In the genomic region with DNA sequence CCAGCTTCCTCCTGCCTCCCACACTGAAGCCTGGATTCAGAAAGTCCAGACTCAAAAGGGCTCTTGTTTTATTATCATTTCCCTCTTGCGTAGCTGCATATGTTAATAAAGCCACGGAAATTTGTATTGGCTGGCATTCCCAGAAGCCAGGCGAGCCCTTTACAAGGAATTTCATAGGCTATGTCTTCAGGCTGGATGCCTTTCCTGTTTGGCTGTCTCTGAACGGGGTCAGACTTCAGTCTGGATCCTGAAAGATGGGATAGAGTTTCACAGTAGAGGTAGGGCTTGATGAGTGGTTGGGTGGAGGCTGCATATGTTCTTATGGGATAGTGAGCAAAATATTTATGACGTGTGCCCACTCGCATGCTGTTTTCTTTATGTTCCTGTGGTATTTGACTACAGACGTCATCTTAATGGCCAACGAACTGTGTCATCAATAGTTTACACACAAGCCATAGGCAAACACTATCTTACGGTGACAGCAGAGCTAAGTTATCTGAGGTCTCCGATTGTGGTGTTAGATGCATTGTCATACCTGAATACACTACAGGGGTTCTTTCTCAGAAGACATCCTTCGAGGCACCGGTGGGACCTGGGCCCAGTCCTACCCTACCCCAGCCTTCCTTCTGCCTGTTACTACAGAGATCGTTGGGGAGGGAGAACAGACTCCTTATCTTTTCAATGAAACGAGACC, we compare ENCODE assay signal across 16 mouse cellular contexts.
DNase-seq lines count a peak whose midpoint lies in the region; ATAC-seq and TF ChIP-seq lines count a peak whose summit lies in the region.
"Had no signal": no experiment of that assay in that cellular context is flagged by ENCODE, and none has a peak within 500 bp of the region (broad histone marks: within the 10 kb centered on the region; RNA-seq: fewer than 3 reads in every experiment).

No protein-coding gene starts in this region.

- H3K4me1 ChIP-seq in heart, postnatal 0 days (ENCODE audit: control insufficient read depth, insufficient read depth), result peaks cover 21% of the 10 kb centered on the region; the same call in 1 of the 2 replicates
- peaks cover 2% of the 10 kb centered on the region; the same call in 1 of the 2 replicates for H3K4me1 ChIP-seq in midbrain, embryonic 15.5 days
- no peaks in the 10 kb centered on the region for H3K4me1 ChIP-seq in midbrain, embryonic 11.5 days (ENCODE audit: control insufficient read depth, insufficient read depth, low read length)
- H3K4me1 ChIP-seq in limb, embryonic 14.5 days (ENCODE audit: control insufficient read depth, insufficient read depth, low read length), result peaks cover 44% of the 10 kb centered on the region
- peaks cover 11% of the 10 kb centered on the region; the same call in 1 of the 2 replicates for H3K4me1 ChIP-seq in forebrain, embryonic 15.5 days

- H3K9ac ChIP-seq in heart, postnatal 0 days (replicated peaks; ENCODE audit: low read depth, low read length), result no peak overlapping the region
- H3K9ac ChIP-seq in midbrain, embryonic 15.5 days, result no peak overlapping the region
- H3K9ac ChIP-seq in midbrain, embryonic 11.5 days (ENCODE audit: low read length), result no peak overlapping the region
- no peak overlapping the region for H3K9ac ChIP-seq in limb, embryonic 14.5 days (ENCODE audit: low read depth, low read length, severe bottlenecking)
- H3K9ac ChIP-seq in forebrain, embryonic 15.5 days (replicated peaks), result no peak overlapping the region
- H3K9ac ChIP-seq: embryonic facial prominence, embryonic 12.5 days; forebrain, embryonic 13.5 days; midbrain, embryonic 12.5 days; neural tube, embryonic 12.5 days had no signal

- no peak for TF ChIP-seq CTCF in heart, postnatal 0 days (IDR thresholded peaks at IDR 0.05; ENCODE audit: low read depth)

- no peaks in the 10 kb centered on the region for H3K9me3 ChIP-seq in heart, postnatal 0 days (replicated peaks; ENCODE audit: control insufficient read depth, low read length)
- H3K9me3 ChIP-seq in midbrain, embryonic 15.5 days, result no peaks in the 10 kb centered on the region
- no peaks in the 10 kb centered on the region for H3K9me3 ChIP-seq in midbrain, embryonic 11.5 days (ENCODE audit: control insufficient read depth, low read length)
- no peaks in the 10 kb centered on the region for H3K9me3 ChIP-seq in limb, embryonic 14.5 days (ENCODE audit: control insufficient read depth, low read length)
- H3K9me3 ChIP-seq in forebrain, embryonic 15.5 days, result no peaks in the 10 kb centered on the region
- H3K9me3 ChIP-seq: embryonic facial prominence, embryonic 12.5 days; forebrain, embryonic 13.5 days; G1E; midbrain, embryonic 12.5 days; neural tube, embryonic 12.5 days had no signal

- H3K4me3 ChIP-seq in heart, postnatal 0 days (ENCODE audit: low read depth, low read length), result no peak overlapping the region
- no peak overlapping the region for H3K4me3 ChIP-seq in midbrain, embryonic 15.5 days
- no peak overlapping the region for H3K4me3 ChIP-seq in midbrain, embryonic 11.5 days (ENCODE audit: low read depth, low read length)
- no peak overlapping the region for H3K4me3 ChIP-seq in limb, embryonic 14.5 days (replicated peaks; ENCODE audit: low read length)
- no peak overlapping the region for H3K4me3 ChIP-seq in forebrain, embryonic 15.5 days
- H3K4me3 ChIP-seq: embryonic facial prominence, embryonic 12.5 days; forebrain, embryonic 13.5 days; midbrain, embryonic 12.5 days; neural tube, embryonic 12.5 days had no signal

- peak overlapping the region; percentile 49 for H3K27ac ChIP-seq in heart, postnatal 0 days (ENCODE audit: low read depth)
- no peak overlapping the region for H3K27ac ChIP-seq in midbrain, embryonic 15.5 days
- no peak overlapping the region for H3K27ac ChIP-seq in midbrain, embryonic 11.5 days (ENCODE audit: low read depth, low read length)
- peak overlapping the region; percentile 34 for H3K27ac ChIP-seq in limb, embryonic 14.5 days (replicated peaks; ENCODE audit: low read depth, low read length)
- no peak overlapping the region for H3K27ac ChIP-seq in forebrain, embryonic 15.5 days (replicated peaks)
- H3K27ac ChIP-seq: forebrain, embryonic 13.5 days; neural tube, embryonic 12.5 days had no signal

- no peak overlapping the region for H3K4me2 ChIP-seq in heart, postnatal 0 days (ENCODE audit: low read depth, low read length)
- no peak overlapping the region for H3K4me2 ChIP-seq in midbrain, embryonic 15.5 days
- H3K4me2 ChIP-seq in midbrain, embryonic 11.5 days, result no peak overlapping the region
- H3K4me2 ChIP-seq in limb, embryonic 14.5 days (replicated peaks; ENCODE audit: low read depth, low read length, severe bottlenecking), result no peak overlapping the region
- H3K4me2 ChIP-seq in forebrain, embryonic 15.5 days (replicated peaks), result no peak overlapping the region
- H3K4me2 ChIP-seq: embryonic facial prominence, embryonic 12.5 days; forebrain, embryonic 13.5 days; midbrain, embryonic 12.5 days; neural tube, embryonic 12.5 days had no signal

- DNase-seq in heart, postnatal 0 days (ENCODE audit: low spot score), result peak; percentile 7
- no peak for DNase-seq in heart, postnatal 36 days
- no peak for DNase-seq in midbrain, embryonic 11.5 days (ENCODE audit: low spot score, missing footprints)
- DNase-seq in limb, embryonic 14.5 days (ENCODE audit: low spot score), result peak; percentile 51
- DNase-seq in frontal cortex, postnatal 14 days (ENCODE audit: low spot score in 2 of 2), result no peak
- DNase-seq: cerebellum, adult 11-12 months; cerebellum, postnatal 36 days; liver; thymus, adult 2 months had no signal

- ATAC-seq in heart, postnatal 0 days (ENCODE audit: insufficient read depth, low read depth), result no peak
- ATAC-seq in midbrain, embryonic 15.5 days (replicated peaks), result 0 out of 2 replicates have a peak, but pooled peaks have one; percentile 27
- ATAC-seq in midbrain, embryonic 11.5 days (ENCODE audit: low FRiP score), result no peak
- peak; percentile 18; the same call in 1 of the 2 replicates for ATAC-seq in limb, embryonic 14.5 days (ENCODE audit: low FRiP score, low read depth)
- ATAC-seq in forebrain, embryonic 15.5 days (replicated peaks), result no peak
- ATAC-seq: forebrain, embryonic 13.5 days had no signal

- 70% methylated on average over 14 of the region's 14 CpGs for WGBS in heart, postnatal 0 days
- 81% methylated on average over 14 of the region's 14 CpGs for WGBS in midbrain, embryonic 15.5 days
- 86% methylated on average over 14 of the region's 14 CpGs for WGBS in midbrain, embryonic 11.5 days
- 57% methylated on average over 14 of the region's 14 CpGs for WGBS in limb, embryonic 14.5 days
- 82% methylated on average over 14 of the region's 14 CpGs for WGBS in forebrain, embryonic 15.5 days

- H3K27me3 ChIP-seq in heart, postnatal 0 days (ENCODE audit: control insufficient read depth, insufficient read depth, low read length), result no peaks in the 10 kb centered on the region
- no peaks in the 10 kb centered on the region for H3K27me3 ChIP-seq in midbrain, embryonic 15.5 days (replicated peaks)
- no peaks in the 10 kb centered on the region for H3K27me3 ChIP-seq in midbrain, embryonic 11.5 days (ENCODE audit: control insufficient read depth, insufficient read depth, low read length)
- no peaks in the 10 kb centered on the region for H3K27me3 ChIP-seq in limb, embryonic 14.5 days (ENCODE audit: control insufficient read depth, insufficient read depth, low read length)
- no peaks in the 10 kb centered on the region for H3K27me3 ChIP-seq in forebrain, embryonic 15.5 days
- H3K27me3 ChIP-seq: embryonic facial prominence, embryonic 12.5 days; forebrain, embryonic 13.5 days; midbrain, embryonic 12.5 days; neural tube, embryonic 12.5 days had no signal

- H3K36me3 ChIP-seq in heart, postnatal 0 days (replicated peaks; ENCODE audit: control insufficient read depth, insufficient read depth, low read length), result 0 out of 2 replicates have a peak, but pooled peaks cover 4% of the 10 kb centered on the region
- H3K36me3 ChIP-seq in midbrain, embryonic 15.5 days (replicated peaks), result no peaks in the 10 kb centered on the region
- H3K36me3 ChIP-seq in midbrain, embryonic 11.5 days (ENCODE audit: control insufficient read depth, insufficient read depth, low read length), result no peaks in the 10 kb centered on the region
- H3K36me3 ChIP-seq in limb, embryonic 14.5 days (ENCODE audit: control insufficient read depth, insufficient read depth, low read length), result peaks cover 11% of the 10 kb centered on the region; the same call in 1 of the 2 replicates
- no peaks in the 10 kb centered on the region for H3K36me3 ChIP-seq in forebrain, embryonic 15.5 days

- no peak for TF ChIP-seq EP300 in heart, postnatal 0 days (IDR thresholded peaks at IDR 0.05; ENCODE audit: low read depth)

- intact Hi-C loops in heart, postnatal 36 days (cut with DNase I), result no loop called here

- TF ChIP-seq POLR2A in limb, embryonic 14.5 days (IDR thresholded peaks at IDR 0.05; ENCODE audit: borderline replicate concordance, extremely low read depth, insufficient read depth, insufficient read length), result no peak

Comparison
In these comparisons a context has a peak if more than half of its experiments do, and no peak if none do; other contexts are left out.
1. ATAC-seq: peak in midbrain, embryonic 15.5 days (single experiment) and limb, embryonic 14.5 days (single experiment); none in heart, postnatal 0 days (single experiment), midbrain, embryonic 11.5 days (single experiment) and forebrain, embryonic 15.5 days (single experiment).
2. DNase-seq: peak in heart, postnatal 0 days (single experiment) and limb, embryonic 14.5 days (single experiment); none in heart, postnatal 36 days (0 of 2), midbrain, embryonic 11.5 days (single experiment) and frontal cortex, postnatal 14 days (0 of 2).
3. H3K27ac ChIP-seq: peak in heart, postnatal 0 days (single experiment) and limb, embryonic 14.5 days (single experiment); none in midbrain, embryonic 15.5 days (single experiment), midbrain, embryonic 11.5 days (single experiment) and forebrain, embryonic 15.5 days (single experiment).